24 mouse cellular contexts compared by ENCODE assay signal in genomic region chr2:152338319-152338718, GRCm38 (mm10). TPM values are rescaled to one million over a fixed set of nuclear protein-coding genes. Genes with fewer than 3 reads are reported as not detected.
DNase-seq lines count a peak whose midpoint lies in the region; ATAC-seq and TF ChIP-seq lines count a peak whose summit lies in the region.
"Had no signal": no experiment of that assay in that cellular context is flagged by ENCODE, and none has a peak within 500 bp of the region (broad histone marks: within the 10 kb centered on the region; RNA-seq: fewer than 3 reads in every experiment).

No protein-coding gene starts in this region.

- peaks cover 9% of the 10 kb centered on the region for H3K4me1 ChIP-seq in lung, embryonic 16.5 days (replicated peaks; ENCODE audit: control insufficient read depth, insufficient read depth, low read length)
- H3K4me1 ChIP-seq in intestine, postnatal 0 days (replicated peaks; ENCODE audit: control insufficient read depth, insufficient read depth, low read length) = 0 out of 2 replicates have a peak, but pooled peaks cover 5% of the 10 kb centered on the region
- peaks cover 4% of the 10 kb centered on the region; the same call in 1 of the 2 replicates for H3K4me1 ChIP-seq in forebrain, embryonic 12.5 days
- H3K4me1 ChIP-seq: embryonic facial prominence, embryonic 12.5 days had no signal

- H3K36me3 ChIP-seq in lung, embryonic 16.5 days (ENCODE audit: control insufficient read depth, insufficient read depth, low read length) = no peaks in the 10 kb centered on the region
- no peaks in the 10 kb centered on the region for H3K36me3 ChIP-seq in intestine, postnatal 0 days (ENCODE audit: control insufficient read depth, insufficient read depth)
- no peaks in the 10 kb centered on the region for H3K36me3 ChIP-seq in forebrain, embryonic 12.5 days (replicated peaks)
- H3K36me3 ChIP-seq: embryonic facial prominence, embryonic 12.5 days; hindbrain, embryonic 12.5 days had no signal

- intact Hi-C loops in gastrocnemius, adult 2 months (cut with DNase I) = no loop called here

- H3K4me3 ChIP-seq in lung, embryonic 16.5 days (ENCODE audit: low read length) = no peak overlapping the region
- no peak overlapping the region for H3K4me3 ChIP-seq in intestine, postnatal 0 days (ENCODE audit: low read depth, low read length)
- no peak overlapping the region for H3K4me3 ChIP-seq in forebrain, embryonic 12.5 days (replicated peaks)
- H3K4me3 ChIP-seq in gastrocnemius, adult 2 months = no peak overlapping the region
- H3K4me3 ChIP-seq: embryonic facial prominence, embryonic 12.5 days; forebrain, embryonic 13.5 days; hindbrain, embryonic 12.5 days had no signal

- TF ChIP-seq CTCF in intestine, postnatal 0 days (IDR thresholded peaks at IDR 0.05; ENCODE audit: low read depth) = peak; percentile 52
- TF ChIP-seq CTCF in gastrocnemius, adult 2 months (IDR thresholded peaks at IDR 0.05) = no peak

- H3K9ac ChIP-seq in lung, embryonic 16.5 days (ENCODE audit: low read length) = no peak overlapping the region
- no peak overlapping the region for H3K9ac ChIP-seq in intestine, postnatal 0 days (ENCODE audit: low read depth, low read length)
- no peak overlapping the region for H3K9ac ChIP-seq in forebrain, embryonic 12.5 days
- H3K9ac ChIP-seq: embryonic facial prominence, embryonic 12.5 days; forebrain, embryonic 13.5 days; forebrain, postnatal 0 days; hindbrain, embryonic 12.5 days had no signal

- 77% methylated on average over 13 of the region's 13 CpGs for WGBS in lung, embryonic 16.5 days
- 64% methylated on average over 13 of the region's 13 CpGs for WGBS in intestine, postnatal 0 days
- 83% methylated on average over 13 of the region's 13 CpGs for WGBS in forebrain, embryonic 12.5 days

- H3K9me3 ChIP-seq in lung, embryonic 16.5 days (ENCODE audit: control insufficient read depth, low read length) = no peaks in the 10 kb centered on the region
- no peaks in the 10 kb centered on the region for H3K9me3 ChIP-seq in intestine, postnatal 0 days (ENCODE audit: control insufficient read depth)
- no peaks in the 10 kb centered on the region for H3K9me3 ChIP-seq in forebrain, embryonic 12.5 days
- H3K9me3 ChIP-seq: embryonic facial prominence, embryonic 12.5 days; forebrain, embryonic 13.5 days; hindbrain, embryonic 12.5 days had no signal

- peak; percentile 18 for DNase-seq in cerebellum, adult 9-11 months
- DNase-seq in cerebellum, postnatal 14 days = no peak
- no peak for DNase-seq in lung, postnatal 25 days (ENCODE audit: low spot score)
- DNase-seq in gastrocnemius, adult 2 months = no peak
- DNase-seq: adrenal gland, postnatal 14 days; cerebellum, adult 18-20 months; forebrain, postnatal 0 days; gastrocnemius, postnatal 25 days; heart, postnatal 10 days; heart, postnatal 4 days had no signal

- no peak for ATAC-seq in lung, embryonic 16.5 days (ENCODE audit: low read depth)
- ATAC-seq in intestine, postnatal 0 days = peak; percentile 81
- ATAC-seq in forebrain, embryonic 12.5 days (ENCODE audit: low FRiP score) = no peak
- ATAC-seq: activated CD4-positive, CD25-positive, alpha-beta regulatory T cell, adult 4 months; forebrain, embryonic 13.5 days; forebrain, postnatal 0 days; hindbrain, embryonic 16.5 days; inflammation-experienced regulatory T-cells, adult 6 months; Patski had no signal

- peaks cover 2% of the 10 kb centered on the region; the same call in 1 of the 2 replicates for H3K27me3 ChIP-seq in lung, embryonic 16.5 days (ENCODE audit: control insufficient read depth, insufficient read depth, low read depth, low read length)
- H3K27me3 ChIP-seq in intestine, postnatal 0 days (replicated peaks; ENCODE audit: control insufficient read depth, insufficient read depth, low read length) = no peaks in the 10 kb centered on the region
- peaks cover 27% of the 10 kb centered on the region for H3K27me3 ChIP-seq in forebrain, embryonic 12.5 days
- H3K27me3 ChIP-seq: hindbrain, embryonic 12.5 days; Patski had no signal

- H3K4me2 ChIP-seq in lung, embryonic 16.5 days (ENCODE audit: low read depth, low read length) = no peak overlapping the region
- H3K4me2 ChIP-seq in intestine, postnatal 0 days (replicated peaks; ENCODE audit: low read depth) = peak overlapping the region; percentile 41
- H3K4me2 ChIP-seq in forebrain, embryonic 12.5 days = no peak overlapping the region
- H3K4me2 ChIP-seq: embryonic facial prominence, embryonic 12.5 days; forebrain, embryonic 13.5 days; hindbrain, embryonic 12.5 days had no signal

- H3K27ac ChIP-seq in lung, embryonic 16.5 days (ENCODE audit: low read length) = 0 out of 2 replicates have a peak overlapping the region, but pooled peaks have one; percentile 75
- peak overlapping the region; percentile 46; the same call in 1 of the 2 replicates for H3K27ac ChIP-seq in intestine, postnatal 0 days (ENCODE audit: low read depth, low read length)
- H3K27ac ChIP-seq in forebrain, embryonic 12.5 days = no peak overlapping the region
- H3K27ac ChIP-seq in gastrocnemius, adult 2 months = no peak overlapping the region
- H3K27ac ChIP-seq: embryonic facial prominence, embryonic 12.5 days; forebrain, embryonic 13.5 days; hindbrain, embryonic 12.5 days had no signal

RNA-seq across cellular contexts. Expression of gene Trib3, which starts 5.5 kb away (rescaled TPM):
- 5.0 and 5.2 TPM in 2 replicates for polyA plus RNA-seq in lung, embryonic 16.5 days (2015; fragmentation: Nextera tagmentation; extraction: Ambion mirVana)
- polyA plus RNA-seq in intestine, postnatal 0 days (2015; fragmentation: Nextera tagmentation; extraction: Ambion mirVana) = 2.5 and 2.9 TPM in 2 replicates
- polyA plus RNA-seq in forebrain, embryonic 12.5 days (2016; fragmentation: Nextera tagmentation; extraction: Ambion mirVana) = 1.6 and 2.8 TPM in 2 replicates
- 1 to 10 TPM; 1.2 to 1.4 TPM for total RNA-seq in gastrocnemius, adult 2 months (2021)
- total RNA-seq: common myeloid progenitor, adult 5-6 weeks; granulocyte monocyte progenitor cell, adult 5-6 weeks had no signal

RNA-seq across cellular contexts. Expression of gene Rbck1, which starts 5.9 kb away (rescaled TPM):
- polyA plus RNA-seq in lung, embryonic 16.5 days (2015; fragmentation: Nextera tagmentation; extraction: Ambion mirVana) = 88.1 and 92.0 TPM in 2 replicates
- polyA plus RNA-seq in intestine, postnatal 0 days (2015; fragmentation: Nextera tagmentation; extraction: Ambion mirVana) = 44.9 and 50.3 TPM in 2 replicates
- 93.1 and 98.4 TPM in 2 replicates for polyA plus RNA-seq in forebrain, embryonic 12.5 days (2016; fragmentation: Nextera tagmentation; extraction: Ambion mirVana)
- 10 to 100 TPM; 27.0 to 31.1 TPM for total RNA-seq in gastrocnemius, adult 2 months (2021)

RNA-seq across cellular contexts. Expression of gene Nrsn2, which starts 38.1 kb away (rescaled TPM):
- 0.40 and 0.62 TPM in 2 replicates for polyA plus RNA-seq in lung, embryonic 16.5 days (2015; fragmentation: Nextera tagmentation; extraction: Ambion mirVana)
- polyA plus RNA-seq in intestine, postnatal 0 days (2015; fragmentation: Nextera tagmentation; extraction: Ambion mirVana) = 4.1 and 4.7 TPM in 2 replicates
- 11.1 and 12.4 TPM in 2 replicates for polyA plus RNA-seq in forebrain, embryonic 12.5 days (2016; fragmentation: Nextera tagmentation; extraction: Ambion mirVana)
- not detected for total RNA-seq in gastrocnemius, adult 2 months (2021)
- total RNA-seq: common myeloid progenitor, adult 5-6 weeks; gastrocnemius, adult 18-20 months; gastrocnemius, postnatal 25 days; granulocyte monocyte progenitor cell, adult 5-6 weeks; heart, postnatal 10 days; heart, postnatal 4 days had no signal
- polyA plus RNA-seq: activated CD4-positive, CD25-positive, alpha-beta regulatory T cell, adult 4 months; C2C12; inflammation-experienced regulatory T-cells, adult 6 months; Patski had no signal

RNA-seq across cellular contexts. Expression of gene Tbc1d20, which starts 44.7 kb away (rescaled TPM):
- polyA plus RNA-seq in lung, embryonic 16.5 days (2015; fragmentation: Nextera tagmentation; extraction: Ambion mirVana) = 39.2 and 39.3 TPM in 2 replicates
- polyA plus RNA-seq in intestine, postnatal 0 days (2015; fragmentation: Nextera tagmentation; extraction: Ambion mirVana) = 35.2 and 40.3 TPM in 2 replicates
- 32.3 and 34.8 TPM in 2 replicates for polyA plus RNA-seq in forebrain, embryonic 12.5 days (2016; fragmentation: Nextera tagmentation; extraction: Ambion mirVana)
- 10 to 100 TPM; 26.4 to 27.8 TPM for total RNA-seq in gastrocnemius, adult 2 months (2021)

RNA-seq across cellular contexts. Expression of gene Sox12, which starts 59.5 kb away (rescaled TPM):
- 7.4 and 8.1 TPM in 2 replicates for polyA plus RNA-seq in lung, embryonic 16.5 days (2015; fragmentation: Nextera tagmentation; extraction: Ambion mirVana)
- polyA plus RNA-seq in intestine, postnatal 0 days (2015; fragmentation: Nextera tagmentation; extraction: Ambion mirVana) = 2.8 and 3.1 TPM in 2 replicates
- polyA plus RNA-seq in forebrain, embryonic 12.5 days (2016; fragmentation: Nextera tagmentation; extraction: Ambion mirVana) = 16.3 and 19.3 TPM in 2 replicates
- under 1 TPM; 0.53 to 0.79 TPM for total RNA-seq in gastrocnemius, adult 2 months (2021)

Comparison
In these comparisons a context has a peak if more than half of its experiments do, and no peak if none do; other contexts are left out.
1. H3K27ac ChIP-seq: peak in lung, embryonic 16.5 days (single experiment) and intestine, postnatal 0 days (single experiment); none in forebrain, embryonic 12.5 days (single experiment) and gastrocnemius, adult 2 months (single experiment).